Mouse (Mus musculus): ENCODE results near the gene Pvr. TPM values are rescaled to one million over a fixed set of nuclear protein-coding genes. Genes with fewer than 3 reads are reported as not detected.

Gene Pvr
- total and polyA plus RNA-seq, 2 experiments from 2014 or later: 7.7 to 11.0 TPM

DNA sequence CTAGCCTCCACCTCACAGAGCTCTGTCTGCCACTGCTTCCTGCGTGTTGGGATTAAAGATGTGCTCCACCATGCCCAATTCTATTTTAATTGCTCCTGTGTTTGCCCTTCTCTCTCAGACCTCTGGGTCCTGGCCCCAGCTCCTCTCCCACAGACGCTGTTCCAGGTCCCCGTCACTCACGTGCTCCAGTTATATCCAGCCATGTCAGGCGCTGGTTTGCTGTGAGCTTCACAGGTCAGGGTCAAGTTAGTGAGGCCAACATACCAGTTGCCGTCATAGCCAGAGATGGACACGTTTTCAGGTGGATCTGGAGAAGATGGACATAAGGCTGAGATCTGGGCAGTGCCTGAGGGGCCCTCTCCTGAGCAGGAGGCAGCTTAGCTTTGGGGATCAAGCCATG lies 6.4 kb downstream of the Pvr start:
- Histone ChIP-seq H3K27me3 (ENCODE audit: insufficient read depth, low read length) (no peaks in the 10 kb centered on the region), H3K4me3 (ENCODE audit: low read depth, low read length) (no peak overlapping the region), H3K9me3 (ENCODE audit: low read length) (no peaks in the 10 kb centered on the region), H3K9ac (replicated peaks; ENCODE audit: low read length, poor library complexity, severe bottlenecking) (no peak overlapping the region), H3K4me2 (ENCODE audit: low read depth, low read length, poor library complexity, severe bottlenecking) (no peak overlapping the region), H3K36me3 (ENCODE audit: insufficient read depth, low read length) (peaks cover 17% of the 10 kb centered on the region), H3K27ac (ENCODE audit: low read depth, low read length) (no peak overlapping the region), H3K4me1 (ENCODE audit: insufficient read depth, low read length) (no peaks in the 10 kb centered on the region)
- no peak for DNase-seq (ENCODE audit: low spot score)
- no peak for TF ChIP-seq CTCF (IDR thresholded peaks at IDR 0.05)
- no peak for ATAC-seq (ENCODE audit: low FRiP score)
- WGBS: 94% methylated on average over 7 of the region's 7 CpGs

DNA sequence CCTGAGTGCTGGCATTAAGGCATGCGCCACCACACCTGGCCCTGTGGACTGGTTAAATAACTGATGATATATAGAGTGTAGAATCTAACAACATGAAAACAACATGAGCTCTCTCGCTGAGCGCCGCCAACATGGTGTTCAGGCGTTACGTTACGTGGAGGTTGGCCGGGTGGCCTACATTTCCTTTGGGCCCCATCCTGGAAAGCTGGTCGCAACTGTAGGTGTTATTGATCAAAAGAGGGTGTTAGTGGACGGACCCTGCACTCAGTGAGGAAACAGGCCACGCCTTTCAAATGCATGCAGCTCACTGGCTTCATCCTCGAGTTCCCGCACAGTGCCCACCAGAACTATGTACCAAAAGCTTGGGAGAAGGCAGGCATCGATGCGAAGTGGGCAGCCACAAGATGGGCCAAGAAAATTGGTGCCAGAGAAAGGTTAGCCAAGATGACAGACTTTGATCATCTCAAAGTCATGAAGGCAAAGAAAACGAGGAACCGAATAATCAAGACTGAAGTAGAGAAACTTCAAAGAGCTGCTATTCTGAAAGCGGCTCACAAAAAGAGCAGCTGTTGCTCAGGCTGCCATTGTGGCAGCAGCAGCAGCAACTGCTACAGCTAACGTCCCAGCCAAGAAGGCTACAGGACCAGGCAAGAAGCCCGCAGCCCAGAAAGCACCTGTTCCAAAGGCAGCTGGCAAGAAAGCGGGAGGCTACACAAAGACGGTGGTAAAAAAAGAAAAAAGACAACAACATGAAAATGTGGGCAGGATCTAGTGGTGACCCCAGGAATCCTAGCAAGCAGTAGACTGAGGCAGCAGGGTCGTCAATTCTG lies 9.1 kb downstream of the Pvr start:
- no peak overlapping the region for H3K27ac ChIP-seq (ENCODE audit: low read depth, low read length)
- H3K27me3 ChIP-seq (ENCODE audit: insufficient read depth, low read length): no peaks in the 10 kb centered on the region
- no peak overlapping the region for H3K4me2 ChIP-seq (ENCODE audit: low read depth, low read length, poor library complexity, severe bottlenecking)
- H3K4me1 ChIP-seq (ENCODE audit: insufficient read depth, low read length): no peaks in the 10 kb centered on the region
- no peak overlapping the region for H3K4me3 ChIP-seq (ENCODE audit: low read depth, low read length)
- no peak for TF ChIP-seq CTCF (IDR thresholded peaks at IDR 0.05)
- ATAC-seq (ENCODE audit: low FRiP score): no peak
- peak; percentile 22 for DNase-seq (ENCODE audit: low spot score)
- peaks cover 19% of the 10 kb centered on the region for H3K36me3 ChIP-seq (ENCODE audit: insufficient read depth, low read length)
- H3K9me3 ChIP-seq (ENCODE audit: low read length): 0 out of 2 replicates have a peak, but pooled peaks cover 3% of the 10 kb centered on the region
- no peak overlapping the region for H3K9ac ChIP-seq (replicated peaks; ENCODE audit: low read length, poor library complexity, severe bottlenecking)
- 72% methylated on average over 23 of the region's 23 CpGs for whole genome bisulfite sequencing

DNA sequence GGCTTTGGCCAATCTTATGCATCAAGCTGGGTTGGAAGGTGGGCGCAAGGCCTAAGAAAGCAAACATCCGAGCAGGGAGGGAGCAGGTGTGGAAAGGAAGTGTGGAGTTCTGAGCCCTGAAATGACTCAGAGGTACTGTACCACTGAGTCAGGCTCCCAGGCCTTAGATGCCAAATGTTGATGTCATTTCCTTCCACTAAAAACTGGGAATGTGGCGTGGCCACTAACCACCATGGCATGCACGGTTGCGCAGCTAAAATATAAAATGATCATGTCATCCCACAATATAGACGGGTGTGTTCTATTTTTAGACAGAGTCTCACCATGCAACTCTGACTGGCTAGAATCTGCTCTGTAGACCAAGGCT lies 9.7 kb downstream of the Pvr start:
- H3K27me3 ChIP-seq (ENCODE audit: insufficient read depth, low read length): no peaks in the 10 kb centered on the region
- H3K36me3 ChIP-seq (ENCODE audit: insufficient read depth, low read length): peaks cover 19% of the 10 kb centered on the region
- 86% methylated on average over 6 of the region's 6 CpGs for WGBS
- TF ChIP-seq CTCF (IDR thresholded peaks at IDR 0.05): no peak
- no peak overlapping the region for H3K9ac ChIP-seq (replicated peaks; ENCODE audit: low read length, poor library complexity, severe bottlenecking)
- no peaks in the 10 kb centered on the region for H3K4me1 ChIP-seq (ENCODE audit: insufficient read depth, low read length)
- ATAC-seq (ENCODE audit: low FRiP score) (no peak), DNase-seq (ENCODE audit: low spot score) (no peak)
- H3K27ac ChIP-seq (ENCODE audit: low read depth, low read length): no peak overlapping the region
- H3K9me3 ChIP-seq (ENCODE audit: low read length): 0 out of 2 replicates have a peak, but pooled peaks cover 7% of the 10 kb centered on the region
- no peak overlapping the region for H3K4me3 ChIP-seq (ENCODE audit: low read depth, low read length)
- no peak overlapping the region for H3K4me2 ChIP-seq (ENCODE audit: low read depth, low read length, poor library complexity, severe bottlenecking)

DNA sequence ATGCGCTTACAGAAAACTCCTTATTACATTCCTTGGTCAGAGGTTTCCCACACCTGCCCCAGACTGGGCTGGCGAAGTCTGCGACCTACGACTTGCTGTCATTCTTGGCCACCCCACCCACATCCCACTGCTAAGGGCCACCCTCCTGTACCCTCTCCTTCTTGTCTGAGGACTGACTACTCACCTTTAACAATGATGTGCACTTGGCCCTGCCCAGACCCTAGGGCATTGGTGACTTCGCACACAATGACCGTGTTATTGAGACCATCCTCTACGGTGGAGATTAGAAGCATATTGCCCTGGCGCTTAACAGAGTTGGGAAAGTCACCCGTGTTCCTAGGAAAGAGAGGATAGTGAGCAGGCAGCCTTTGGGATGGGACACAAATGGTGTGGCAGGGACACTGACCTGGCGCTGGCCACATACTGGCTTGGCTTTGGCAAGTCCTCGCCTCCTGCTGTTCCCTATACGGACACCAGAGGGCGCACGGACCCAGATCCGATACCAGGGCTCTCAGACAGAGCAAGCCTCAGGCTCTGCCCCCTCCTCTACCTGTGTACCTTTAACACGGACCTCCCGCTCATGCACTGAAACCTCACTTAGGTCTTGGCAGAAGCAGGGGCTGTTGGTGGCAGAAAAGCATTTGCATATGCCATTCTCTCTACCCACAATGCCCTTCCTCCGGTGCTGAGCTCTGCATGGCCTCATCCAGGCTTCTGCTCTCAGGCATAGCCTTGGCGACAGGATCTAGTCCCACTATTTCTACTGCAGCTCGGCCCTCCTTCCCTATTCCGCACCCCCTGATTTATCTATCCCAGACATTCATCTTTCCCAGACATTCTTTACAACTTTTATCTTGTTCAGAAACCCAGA lies 10.3 kb downstream of the Pvr start:
- peak; percentile 68 for ATAC-seq (ENCODE audit: low FRiP score)
- no peak overlapping the region for H3K4me3 ChIP-seq (ENCODE audit: low read depth, low read length)
- H3K36me3 ChIP-seq (ENCODE audit: insufficient read depth, low read length): peaks cover 19% of the 10 kb centered on the region
- 51% methylated on average over 21 of the region's 21 CpGs for WGBS
- H3K27me3 ChIP-seq (ENCODE audit: insufficient read depth, low read length): no peaks in the 10 kb centered on the region
- TF ChIP-seq CTCF (IDR thresholded peaks at IDR 0.05): peak; percentile 88
- no peak overlapping the region for H3K27ac ChIP-seq (ENCODE audit: low read depth, low read length)
- H3K4me1 ChIP-seq (ENCODE audit: insufficient read depth, low read length): no peaks in the 10 kb centered on the region
- peak; percentile 78 for DNase-seq (ENCODE audit: low spot score)
- no peak overlapping the region for H3K9ac ChIP-seq (replicated peaks; ENCODE audit: low read length, poor library complexity, severe bottlenecking)
- H3K4me2 ChIP-seq (ENCODE audit: low read depth, low read length, poor library complexity, severe bottlenecking): no peak overlapping the region
- H3K9me3 ChIP-seq (ENCODE audit: low read length): 0 out of 2 replicates have a peak, but pooled peaks cover 7% of the 10 kb centered on the region

DNA sequence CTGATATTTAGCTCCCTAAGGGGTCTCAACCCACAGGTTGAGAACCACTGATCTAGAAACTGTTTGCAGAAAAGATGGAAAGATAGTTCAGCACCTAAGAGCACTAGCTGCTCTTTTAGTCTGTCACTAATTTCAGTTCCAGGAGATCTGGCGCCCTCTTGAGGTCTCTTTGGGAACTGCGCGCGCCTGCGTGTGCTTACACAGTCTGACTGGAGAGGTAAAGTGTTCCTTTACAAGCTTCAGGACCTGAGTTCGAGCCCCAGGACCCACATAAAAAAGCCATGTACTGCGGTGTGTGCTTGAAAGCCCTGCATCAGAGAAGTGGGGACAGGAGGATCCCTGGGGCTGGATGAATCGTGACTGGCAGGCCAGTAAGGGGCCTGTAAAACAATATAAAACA lies 31.1 kb downstream of the Pvr start:
- no peaks in the 10 kb centered on the region for H3K27me3 ChIP-seq (ENCODE audit: insufficient read depth, low read length)
- peak; percentile 66 for TF ChIP-seq CTCF (IDR thresholded peaks at IDR 0.05)
- H3K4me2 ChIP-seq (ENCODE audit: low read depth, low read length, poor library complexity, severe bottlenecking): no peak overlapping the region
- 57% methylated on average over 8 of the region's 8 CpGs for WGBS
- DNase-seq (ENCODE audit: low spot score) (no peak), ATAC-seq (ENCODE audit: low FRiP score) (no peak)
- no peaks in the 10 kb centered on the region for H3K4me1 ChIP-seq (ENCODE audit: insufficient read depth, low read length)
- H3K9ac ChIP-seq (replicated peaks; ENCODE audit: low read length, poor library complexity, severe bottlenecking): no peak overlapping the region
- H3K27ac ChIP-seq (ENCODE audit: low read depth, low read length): no peak overlapping the region
- no peak overlapping the region for H3K4me3 ChIP-seq (ENCODE audit: low read depth, low read length)
- H3K36me3 ChIP-seq (ENCODE audit: insufficient read depth, low read length): no peaks in the 10 kb centered on the region
- H3K9me3 ChIP-seq (ENCODE audit: low read length): peaks cover 9% of the 10 kb centered on the region; the same call in 1 of the 2 replicates

DNA sequence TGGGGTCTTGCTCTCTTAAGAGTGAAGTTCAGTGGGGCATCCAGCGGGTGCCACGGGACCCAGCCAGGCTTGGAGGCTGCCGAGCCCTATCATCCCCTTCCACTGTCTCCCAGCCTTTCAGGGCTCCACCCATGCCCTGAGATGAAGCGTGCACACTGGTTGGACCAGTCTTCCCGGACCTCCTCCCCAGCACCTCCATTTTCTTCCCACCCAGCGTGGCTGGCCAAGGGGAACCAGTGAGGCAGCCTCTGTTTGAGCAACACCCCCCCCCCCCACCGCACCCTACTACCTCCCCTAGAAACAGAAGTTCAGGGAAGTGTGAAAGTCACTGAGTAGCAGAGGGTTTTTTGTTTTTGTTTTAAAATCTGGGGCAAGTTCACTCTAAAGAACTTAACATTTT lies 33.1 kb downstream of the Pvr start, which contains the start of gene Ceacam19:
Gene Ceacam19, minus strand, starts transcription at position 117 of the 400 bp plus-strand sequence.
- Histone ChIP-seq H3K9me3 (ENCODE audit: low read length) (no peaks in the 10 kb centered on the region), H3K27ac (ENCODE audit: low read depth, low read length) (no peak within 1 kb of the TSS), H3K9ac (replicated peaks; ENCODE audit: low read length, poor library complexity, severe bottlenecking) (no peak within 1 kb of the TSS), H3K4me2 (ENCODE audit: low read depth, low read length, poor library complexity, severe bottlenecking) (no peak within 1 kb of the TSS), H3K27me3 (ENCODE audit: insufficient read depth, low read length) (no peaks in the 10 kb centered on the region), H3K4me1 (ENCODE audit: insufficient read depth, low read length) (no peaks in the 10 kb centered on the region), H3K4me3 (ENCODE audit: low read depth, low read length) (no peak within 1 kb of the TSS), H3K36me3 (ENCODE audit: insufficient read depth, low read length) (no peaks in the 10 kb centered on the region)
- no peak for DNase-seq (ENCODE audit: low spot score)
- TF ChIP-seq CTCF (IDR thresholded peaks at IDR 0.05): no peak
- WGBS: 80% methylated on average over 7 of the region's 7 CpGs
- no peak for ATAC-seq (ENCODE audit: low FRiP score)

Data from midbrain, postnatal 0 days (tissue).